Mouse (Mus musculus): Measurements from ENCODE around the gene Ccni. TPM values are rescaled to one million over a fixed set of nuclear protein-coding genes. Genes with fewer than 3 reads are reported as not detected.

Ccni gene
- total and polyA plus RNA-seq, 2 experiments from 2014 or later = 109 to 260 TPM

GRCm38 (mm10) chr5:93172536-93172935 lies 33.8 kb downstream of the Ccni start:
- Histone ChIP-seq H3K9me3 (ENCODE audit: low read length) (no peaks in the 10 kb centered on the region), H3K36me3 (ENCODE audit: insufficient read depth, low read length) (peaks cover 38% of the 10 kb centered on the region), H3K9ac (replicated peaks; ENCODE audit: low read length, poor library complexity, severe bottlenecking) (no peak overlapping the region), H3K27me3 (ENCODE audit: insufficient read depth, low read length) (no peaks in the 10 kb centered on the region), H3K4me2 (ENCODE audit: low read depth, low read length, poor library complexity, severe bottlenecking) (no peak overlapping the region), H3K27ac (ENCODE audit: low read depth, low read length) (no peak overlapping the region), H3K4me3 (ENCODE audit: low read depth, low read length) (no peak overlapping the region), H3K4me1 (ENCODE audit: insufficient read depth, low read length) (no peaks in the 10 kb centered on the region)
- ATAC-seq (ENCODE audit: low FRiP score) (no peak), DNase-seq (ENCODE audit: low spot score) (no peak)
- no peak for TF ChIP-seq CTCF (IDR thresholded peaks at IDR 0.05)
- WGBS = 91% methylated on average over 6 of the region's 6 CpGs

GRCm38 (mm10) chr5:93171420-93171819 lies 34.9 kb downstream of the Ccni start:
- no peak overlapping the region for H3K4me2 ChIP-seq (ENCODE audit: low read depth, low read length, poor library complexity, severe bottlenecking)
- H3K9me3 ChIP-seq (ENCODE audit: low read length) = no peaks in the 10 kb centered on the region
- no peak overlapping the region for H3K4me3 ChIP-seq (ENCODE audit: low read depth, low read length)
- TF ChIP-seq CTCF (IDR thresholded peaks at IDR 0.05) = no peak
- H3K27ac ChIP-seq (ENCODE audit: low read depth, low read length) = no peak overlapping the region
- no peaks in the 10 kb centered on the region for H3K27me3 ChIP-seq (ENCODE audit: insufficient read depth, low read length)
- H3K36me3 ChIP-seq (ENCODE audit: insufficient read depth, low read length) = peaks cover 41% of the 10 kb centered on the region
- no peak overlapping the region for H3K9ac ChIP-seq (replicated peaks; ENCODE audit: low read length, poor library complexity, severe bottlenecking)
- ATAC-seq (ENCODE audit: low FRiP score) = no peak
- 96% methylated on average over 15 of the region's 15 CpGs for WGBS
- no peak for DNase-seq (ENCODE audit: low spot score)
- no peaks in the 10 kb centered on the region for H3K4me1 ChIP-seq (ENCODE audit: insufficient read depth, low read length)

GRCm38 (mm10) chr5:93168654-93169053 lies 37.6 kb downstream of the Ccni start:
- ATAC-seq (ENCODE audit: low FRiP score) = no peak

GRCm38 (mm10) chr5:93167919-93168516 lies 38.3 kb downstream of the Ccni start:
- H3K9ac ChIP-seq (replicated peaks; ENCODE audit: low read length, poor library complexity, severe bottlenecking) = no peak overlapping the region
- DNase-seq (ENCODE audit: low spot score) = no peak
- no peak for TF ChIP-seq CTCF (IDR thresholded peaks at IDR 0.05)
- H3K4me2 ChIP-seq (ENCODE audit: low read depth, low read length, poor library complexity, severe bottlenecking) = no peak overlapping the region
- ATAC-seq (ENCODE audit: low FRiP score) = no peak
- no peaks in the 10 kb centered on the region for H3K27me3 ChIP-seq (ENCODE audit: insufficient read depth, low read length)
- H3K9me3 ChIP-seq (ENCODE audit: low read length) = no peaks in the 10 kb centered on the region
- H3K4me3 ChIP-seq (ENCODE audit: low read depth, low read length) = no peak overlapping the region
- no peaks in the 10 kb centered on the region for H3K4me1 ChIP-seq (ENCODE audit: insufficient read depth, low read length)
- no peak overlapping the region for H3K27ac ChIP-seq (ENCODE audit: low read depth, low read length)
- H3K36me3 ChIP-seq (ENCODE audit: insufficient read depth, low read length) = peaks cover 46% of the 10 kb centered on the region
- 84% methylated on average over 11 of the region's 11 CpGs for WGBS

More at GRCm38 (mm10) chr5:93168654-93169053, 37.6 kb downstream of the Ccni start:
- Histone ChIP-seq H3K36me3 (ENCODE audit: insufficient read depth, low read length) (peaks cover 46% of the 10 kb centered on the region), H3K4me3 (ENCODE audit: low read depth, low read length) (no peak overlapping the region), H3K4me1 (ENCODE audit: insufficient read depth, low read length) (no peaks in the 10 kb centered on the region), H3K9me3 (ENCODE audit: low read length) (no peaks in the 10 kb centered on the region), H3K9ac (replicated peaks; ENCODE audit: low read length, poor library complexity, severe bottlenecking) (no peak overlapping the region), H3K27ac (ENCODE audit: low read depth, low read length) (no peak overlapping the region), H3K27me3 (ENCODE audit: insufficient read depth, low read length) (no peaks in the 10 kb centered on the region), H3K4me2 (ENCODE audit: low read depth, low read length, poor library complexity, severe bottlenecking) (no peak overlapping the region)
- 91% methylated on average over 6 of the region's 6 CpGs for WGBS
- TF ChIP-seq CTCF (IDR thresholded peaks at IDR 0.05) = no peak
- no peak for DNase-seq (ENCODE audit: low spot score)

GRCm38 (mm10) chr5:93163541-93163940 lies 42.8 kb downstream of the Ccni start:
- peak; percentile 79 for TF ChIP-seq CTCF (IDR thresholded peaks at IDR 0.05)
- DNase-seq (ENCODE audit: low spot score) (peak; percentile 75), ATAC-seq (ENCODE audit: low FRiP score) (peak; percentile 50; the same call in 1 of the 2 replicates)
- H3K9me3 ChIP-seq (ENCODE audit: low read length) = no peaks in the 10 kb centered on the region
- no peak overlapping the region for H3K27ac ChIP-seq (ENCODE audit: low read depth, low read length)
- WGBS = 83% methylated on average over 3 of the region's 3 CpGs
- H3K36me3 ChIP-seq (ENCODE audit: insufficient read depth, low read length) = peaks cover 45% of the 10 kb centered on the region
- no peak overlapping the region for H3K4me3 ChIP-seq (ENCODE audit: low read depth, low read length)
- no peak overlapping the region for H3K4me2 ChIP-seq (ENCODE audit: low read depth, low read length, poor library complexity, severe bottlenecking)
- no peaks in the 10 kb centered on the region for H3K27me3 ChIP-seq (ENCODE audit: insufficient read depth, low read length)
- no peaks in the 10 kb centered on the region for H3K4me1 ChIP-seq (ENCODE audit: insufficient read depth, low read length)
- H3K9ac ChIP-seq (replicated peaks; ENCODE audit: low read length, poor library complexity, severe bottlenecking) = no peak overlapping the region

DNA sequence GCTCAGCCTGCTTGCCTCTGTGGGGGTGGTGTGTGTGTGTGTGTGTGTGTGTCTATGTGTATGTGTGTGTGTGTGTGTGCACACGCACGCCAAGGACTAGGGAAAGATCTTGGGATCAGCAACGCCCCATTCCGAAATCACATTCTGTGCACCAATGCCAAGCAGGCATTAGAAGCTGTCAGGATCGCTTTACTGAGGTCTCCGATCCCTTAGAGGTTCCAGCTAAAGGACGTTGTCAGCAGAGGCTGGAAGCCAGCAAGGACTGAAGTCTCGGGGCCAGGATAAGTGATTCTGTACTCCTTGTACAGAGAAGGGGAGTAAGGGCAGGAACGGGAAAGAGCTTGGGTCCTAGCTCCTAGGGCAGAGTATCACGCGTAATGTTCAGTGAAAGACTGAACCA lies 51.9 kb downstream of the Ccni start:
- H3K4me1 ChIP-seq (ENCODE audit: insufficient read depth, low read length) = no peaks in the 10 kb centered on the region
- H3K4me3 ChIP-seq (ENCODE audit: low read depth, low read length) = no peak overlapping the region
- no peak overlapping the region for H3K4me2 ChIP-seq (ENCODE audit: low read depth, low read length, poor library complexity, severe bottlenecking)
- H3K9ac ChIP-seq (replicated peaks; ENCODE audit: low read length, poor library complexity, severe bottlenecking) = no peak overlapping the region
- no peaks in the 10 kb centered on the region for H3K27me3 ChIP-seq (ENCODE audit: insufficient read depth, low read length)
- no peaks in the 10 kb centered on the region for H3K9me3 ChIP-seq (ENCODE audit: low read length)
- no peak overlapping the region for H3K27ac ChIP-seq (ENCODE audit: low read depth, low read length)
- WGBS = 92% methylated on average over 11 of the region's 11 CpGs
- TF ChIP-seq CTCF (IDR thresholded peaks at IDR 0.05) = no peak
- H3K36me3 ChIP-seq (ENCODE audit: insufficient read depth, low read length) = peaks cover 30% of the 10 kb centered on the region
- ATAC-seq (ENCODE audit: low FRiP score) (no peak), DNase-seq (ENCODE audit: low spot score) (no peak)

All from midbrain, postnatal 0 days (tissue).